Mouse (Mus musculus): ENCODE results near the gene Zfp131.

- TF ChIP-seq CTCF (IDR thresholded peaks at IDR 0.05; ENCODE audit: borderline replicate concordance, control insufficient read depth, extremely low read depth, insufficient read depth, low read length, poor library complexity) (no peak), POLR2A (IDR thresholded peaks at IDR 0.05; ENCODE audit: control insufficient read depth, extremely low read depth, insufficient read depth, low read length, poor library complexity) (no peak)
Observed at GRCm38 (mm10) chr13:119722447-119722846, 68.2 kb downstream of the Zfp131 start.
